Mouse (Mus musculus): ENCODE measurements around the gene Il31ra. TPM values are rescaled to one million over a fixed set of nuclear protein-coding genes. Genes with fewer than 3 reads are reported as not detected.

The Il31ra gene
- polyA plus RNA-seq, 1 experiment, result not detected

GRCm38 (mm10) chr13:112604411-112604810 is 10.3 kb upstream of the Il31ra start:
- Histone ChIP-seq H3K27me3 (ENCODE audit: control insufficient read depth, insufficient read depth, insufficient read length) (peaks cover 21% of the 10 kb centered on the region), H3ac (ENCODE audit: control insufficient read depth, insufficient read length) (no peak overlapping the region)
- TF ChIP-seq REST (IDR thresholded peaks at IDR 0.05; ENCODE audit: insufficient read depth, insufficient read length) (no peak), TCF3 (IDR thresholded peaks at IDR 0.05; ENCODE audit: insufficient read length, low read depth) (no peak), MYOG (IDR thresholded peaks at IDR 0.05; ENCODE audit: control insufficient read depth in 1 of 3, insufficient read depth in 1 of 3, insufficient read length in 2 of 3, low read depth in 2 of 3) (no peak), POLR2A (IDR thresholded peaks at IDR 0.05; ENCODE audit: insufficient read length, low read depth) (no peak), USF1 (IDR thresholded peaks at IDR 0.05; ENCODE audit: low read depth) (no peak), MYOD1 (IDR thresholded peaks at IDR 0.05; ENCODE audit: control insufficient read depth in 1 of 3, insufficient read length in 2 of 3, low read depth in 2 of 3) (no peak), E2F4 (IDR thresholded peaks at IDR 0.05; ENCODE audit: insufficient read depth) (no peak), CEBPB (IDR thresholded peaks at IDR 0.05; ENCODE audit: insufficient read depth, poor library complexity, severe bottlenecking) (no peak), MAX (IDR thresholded peaks at IDR 0.05; ENCODE audit: low read depth) (no peak), SRF (IDR thresholded peaks at IDR 0.05; ENCODE audit: control insufficient read depth, insufficient read length, low read depth) (no peak), POLR2AphosphoS2 (IDR thresholded peaks at IDR 0.05; ENCODE audit: insufficient read length, low read depth) (no peak), TCF12 (IDR thresholded peaks at IDR 0.05; ENCODE audit: insufficient read depth, poor library complexity, severe bottlenecking) (no peak)

GRCm38 (mm10) chr13:112603839-112604238 is 9.7 kb upstream of the Il31ra start:
- TF ChIP-seq SRF (IDR thresholded peaks at IDR 0.05; ENCODE audit: control insufficient read depth, insufficient read length, low read depth) (no peak), TCF12 (IDR thresholded peaks at IDR 0.05; ENCODE audit: insufficient read depth, poor library complexity, severe bottlenecking) (no peak), CEBPB (IDR thresholded peaks at IDR 0.05; ENCODE audit: insufficient read depth, poor library complexity, severe bottlenecking) (no peak), POLR2AphosphoS2 (IDR thresholded peaks at IDR 0.05; ENCODE audit: insufficient read length, low read depth) (no peak), USF1 (IDR thresholded peaks at IDR 0.05; ENCODE audit: low read depth) (no peak), MYOD1 (IDR thresholded peaks at IDR 0.05; ENCODE audit: control insufficient read depth in 1 of 3, insufficient read length in 2 of 3, low read depth in 2 of 3) (no peak), POLR2A (IDR thresholded peaks at IDR 0.05; ENCODE audit: insufficient read length, low read depth) (no peak), MAX (IDR thresholded peaks at IDR 0.05; ENCODE audit: low read depth) (no peak)
- Histone ChIP-seq H3K36me3 (ENCODE audit: control insufficient read depth, insufficient read depth) (no peaks in the 10 kb centered on the region), H3K4me3 (no peak overlapping the region), H3ac (ENCODE audit: control insufficient read depth, insufficient read length) (no peak overlapping the region), H3K79me2 (ENCODE audit: control insufficient read depth, insufficient read depth) (no peaks in the 10 kb centered on the region), H3K4me2 (ENCODE audit: low read depth) (no peak overlapping the region), H3K27me3 (ENCODE audit: control insufficient read depth, insufficient read depth, insufficient read length) (peaks cover 21% of the 10 kb centered on the region)

More at GRCm38 (mm10) chr13:112604411-112604810, 10.3 kb upstream of the Il31ra start:
- Histone ChIP-seq H3K4me2 (ENCODE audit: low read depth) (no peak overlapping the region), H3K4me3 (no peak overlapping the region), H3K79me2 (ENCODE audit: control insufficient read depth, insufficient read depth) (no peaks in the 10 kb centered on the region), H3K36me3 (ENCODE audit: control insufficient read depth, insufficient read depth) (no peaks in the 10 kb centered on the region)

- no peaks in the 10 kb centered on the region for H3K36me3 ChIP-seq (ENCODE audit: control insufficient read depth, insufficient read depth)
- no peaks in the 10 kb centered on the region for H3K79me2 ChIP-seq (ENCODE audit: control insufficient read depth, insufficient read depth)
- peaks cover 10% of the 10 kb centered on the region for H3K27me3 ChIP-seq (ENCODE audit: control insufficient read depth, insufficient read depth, insufficient read length)
- no peak overlapping the region for H3ac ChIP-seq (ENCODE audit: control insufficient read depth, insufficient read length)
- no peak overlapping the region for H3K4me2 ChIP-seq (ENCODE audit: low read depth)
- no peak for TF ChIP-seq POLR2A (IDR thresholded peaks at IDR 0.05; ENCODE audit: insufficient read length, low read depth)
- TF ChIP-seq USF1 (IDR thresholded peaks at IDR 0.05; ENCODE audit: low read depth), result no peak
- TF ChIP-seq MYOD1 (IDR thresholded peaks at IDR 0.05; ENCODE audit: control insufficient read depth in 1 of 3, insufficient read length in 2 of 3, low read depth in 2 of 3), result no peak
- no peak for TF ChIP-seq MAX (IDR thresholded peaks at IDR 0.05; ENCODE audit: low read depth)
- no peak for TF ChIP-seq TCF3 (IDR thresholded peaks at IDR 0.05; ENCODE audit: insufficient read length, low read depth)
- no peak for TF ChIP-seq SRF (IDR thresholded peaks at IDR 0.05; ENCODE audit: control insufficient read depth, insufficient read length, low read depth)
- no peak for TF ChIP-seq POLR2AphosphoS2 (IDR thresholded peaks at IDR 0.05; ENCODE audit: insufficient read length, low read depth)
- TF ChIP-seq REST (IDR thresholded peaks at IDR 0.05; ENCODE audit: insufficient read depth, insufficient read length), result no peak
- TF ChIP-seq E2F4 (IDR thresholded peaks at IDR 0.05; ENCODE audit: insufficient read depth), result no peak
- TF ChIP-seq MYOG (IDR thresholded peaks at IDR 0.05; ENCODE audit: control insufficient read depth in 1 of 3, insufficient read depth in 1 of 3, insufficient read length in 2 of 3, low read depth in 2 of 3), result no peak
- TF ChIP-seq TCF12 (IDR thresholded peaks at IDR 0.05; ENCODE audit: insufficient read depth, poor library complexity, severe bottlenecking), result no peak
- no peak overlapping the region for H3K4me3 ChIP-seq
These were observed 8.4 kb upstream of the Il31ra start for GRCm38 (mm10) chr13:112602607-112603006.

- no peaks in the 10 kb centered on the region for H3K36me3 ChIP-seq (ENCODE audit: control insufficient read depth, insufficient read depth)
- H3K4me2 ChIP-seq (ENCODE audit: low read depth), result no peak overlapping the region
- no peak overlapping the region for H3ac ChIP-seq (ENCODE audit: control insufficient read depth, insufficient read length)
- TF ChIP-seq TCF3 (IDR thresholded peaks at IDR 0.05; ENCODE audit: insufficient read length, low read depth) (no peak), USF1 (IDR thresholded peaks at IDR 0.05; ENCODE audit: low read depth) (no peak), POLR2A (IDR thresholded peaks at IDR 0.05; ENCODE audit: insufficient read length, low read depth) (no peak), MYOD1 (IDR thresholded peaks at IDR 0.05; ENCODE audit: control insufficient read depth in 1 of 3, insufficient read length in 2 of 3, low read depth in 2 of 3) (no peak), MAX (IDR thresholded peaks at IDR 0.05; ENCODE audit: low read depth) (no peak), TCF12 (IDR thresholded peaks at IDR 0.05; ENCODE audit: insufficient read depth, poor library complexity, severe bottlenecking) (no peak), POLR2AphosphoS2 (IDR thresholded peaks at IDR 0.05; ENCODE audit: insufficient read length, low read depth) (no peak), MYOG (IDR thresholded peaks at IDR 0.05; ENCODE audit: control insufficient read depth in 1 of 3, insufficient read depth in 1 of 3, insufficient read length in 2 of 3, low read depth in 2 of 3) (no peak), CEBPB (IDR thresholded peaks at IDR 0.05; ENCODE audit: insufficient read depth, poor library complexity, severe bottlenecking) (no peak), E2F4 (IDR thresholded peaks at IDR 0.05; ENCODE audit: insufficient read depth) (no peak), SRF (IDR thresholded peaks at IDR 0.05; ENCODE audit: control insufficient read depth, insufficient read length, low read depth) (no peak), REST (IDR thresholded peaks at IDR 0.05; ENCODE audit: insufficient read depth, insufficient read length) (no peak)
- peaks cover 22% of the 10 kb centered on the region for H3K27me3 ChIP-seq (ENCODE audit: control insufficient read depth, insufficient read depth, insufficient read length)
- no peaks in the 10 kb centered on the region for H3K79me2 ChIP-seq (ENCODE audit: control insufficient read depth, insufficient read depth)
- H3K4me3 ChIP-seq, result no peak overlapping the region
These were observed 3.9 kb downstream of the Il31ra start for GRCm38 (mm10) chr13:112590254-112590653.
